Mouse (Mus musculus) C2C12 (cell line): ENCODE data around the gene Acy3.

Experiments used
- CTCF ChIP-seq: IDR thresholded peaks from one replicate; pipeline ENCODE4 v1.5.1; 2011; ENCODE audit not compliant: control insufficient read depth, insufficient read depth, insufficient read length
- USF1 ChIP-seq: IDR thresholded peaks from one replicate; pipeline ENCODE4 v1.6.1; 2011; ENCODE audit warnings: low read depth, mild to moderate bottlenecking, control low read depth, moderate library complexity

DNA sequence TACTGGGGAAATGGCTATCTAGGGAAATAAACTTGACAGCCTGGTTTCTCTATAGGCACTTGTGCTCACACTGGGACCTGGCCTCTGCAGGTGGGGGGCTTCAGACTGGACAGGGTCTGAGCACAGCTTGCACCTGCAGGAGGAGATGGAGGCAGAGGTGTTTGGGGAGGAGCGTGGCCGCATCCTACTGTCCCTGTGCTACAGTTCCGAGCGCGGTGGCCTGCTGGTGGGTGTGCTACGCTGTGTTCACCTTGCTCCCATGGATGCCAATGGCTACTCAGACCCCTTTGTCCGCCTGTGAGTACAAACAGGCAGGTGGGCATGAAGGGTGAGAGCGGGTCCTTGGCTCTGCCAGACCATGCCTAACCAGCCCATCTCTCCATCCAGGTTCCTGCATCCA is 19.6 kb downstream of the Acy3 start:
- no peak for TF ChIP-seq CTCF
- no peak for TF ChIP-seq USF1
